Mouse (Mus musculus): Measurements from ENCODE around the gene Dohh.

The Dohh gene

GRCm38 (mm10) chr10:81358209-81358608 lies 26.0 kb upstream of the Dohh start:
- DNase-seq: no peak

- DNase-seq: no peak
Measured at GRCm38 (mm10) chr10:81358841-81359240, 25.4 kb upstream of the Dohh start.

GRCm38 (mm10) chr10:81360721-81361120 lies 23.5 kb upstream of the Dohh start:
- no peak for DNase-seq

GRCm38 (mm10) chr10:81362336-81362949 lies 21.8 kb upstream of the Dohh start:
- DNase-seq: no peak

GRCm38 (mm10) chr10:81363436-81364346 lies 20.5 kb upstream of the Dohh start:
- no peak for DNase-seq

- DNase-seq: no peak
Measured at GRCm38 (mm10) chr10:81364666-81365065, 19.6 kb upstream of the Dohh start.

GRCm38 (mm10) chr10:81365073-81365472 lies 19.2 kb upstream of the Dohh start:
- DNase-seq: no peak

GRCm38 (mm10) chr10:81365672-81366476 lies 18.4 kb upstream of the Dohh start, which contains the start of gene 4930404N11Rik:
Gene 4930404N11Rik (minus strand): TSS chr10:81365816.
- DNase-seq: no peak

GRCm38 (mm10) chr10:81366477-81367206 lies 17.6 kb upstream of the Dohh start:
- DNase-seq: no peak

- DNase-seq: no peak
Measured at GRCm38 (mm10) chr10:81367207-81367495, 17.1 kb upstream of the Dohh start.

- DNase-seq: no peak
Measured at GRCm38 (mm10) chr10:81375322-81375721, 8.9 kb upstream of the Dohh start.

GRCm38 (mm10) chr10:81376561-81377361 lies 7.5 kb upstream of the Dohh start:
- no peak for DNase-seq

GRCm38 (mm10) chr10:81377362-81377664 lies 6.9 kb upstream of the Dohh start:
- no peak for DNase-seq

GRCm38 (mm10) chr10:81377793-81378552 lies 6.3 kb upstream of the Dohh start, which contains the start of gene Fzr1:
Gene Fzr1 (minus strand): TSS chr10:81378516.
- no peak for DNase-seq

- DNase-seq: peak; percentile 100
Measured at GRCm38 (mm10) chr10:81378553-81379182, 5.6 kb upstream of the Dohh start.

GRCm38 (mm10) chr10:81379183-81379553 lies 5.1 kb upstream of the Dohh start:
- DNase-seq: no peak

GRCm38 (mm10) chr10:81379809-81380378 lies 4.3 kb upstream of the Dohh start:
- no peak for DNase-seq

GRCm38 (mm10) chr10:81382039-81382438 lies 2.2 kb upstream of the Dohh start:
- DNase-seq: no peak

- DNase-seq: no peak
Measured at GRCm38 (mm10) chr10:81384605-81384982, 366 bp downstream of the Dohh start.

- no peak for DNase-seq
Measured at GRCm38 (mm10) chr10:81385603-81386306, 1.5 kb downstream of the Dohh start.

Measured in right cerebral cortex, postnatal 14 days (tissue).